Mouse (Mus musculus): ENCODE data around the gene Olfr1229.

The Olfr1229 gene

DNA sequence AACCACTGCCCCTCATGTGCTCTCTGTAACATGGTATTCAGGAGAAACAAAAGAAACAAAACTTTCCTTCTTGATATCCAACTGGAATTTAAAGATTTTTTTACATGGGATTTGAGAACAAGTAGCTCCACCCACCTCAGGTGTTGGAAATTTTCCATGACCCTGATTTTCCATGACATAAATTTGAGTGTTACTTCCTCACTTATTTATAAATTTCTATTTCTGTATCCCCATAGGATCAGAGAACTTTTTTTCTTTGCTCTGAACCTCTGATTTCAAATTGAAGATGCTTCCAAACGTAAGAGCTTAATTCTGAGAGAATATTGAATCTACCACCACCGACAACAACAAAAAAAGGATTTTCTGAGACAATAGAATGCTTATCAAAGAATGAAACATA is at the start of gene Olfr1229:
Gene Olfr1229 (minus strand): TSS at position 101 of the 400 bp plus-strand sequence.
- no peak for DNase-seq (ENCODE audit: inconsistent ontology term)

DNA sequence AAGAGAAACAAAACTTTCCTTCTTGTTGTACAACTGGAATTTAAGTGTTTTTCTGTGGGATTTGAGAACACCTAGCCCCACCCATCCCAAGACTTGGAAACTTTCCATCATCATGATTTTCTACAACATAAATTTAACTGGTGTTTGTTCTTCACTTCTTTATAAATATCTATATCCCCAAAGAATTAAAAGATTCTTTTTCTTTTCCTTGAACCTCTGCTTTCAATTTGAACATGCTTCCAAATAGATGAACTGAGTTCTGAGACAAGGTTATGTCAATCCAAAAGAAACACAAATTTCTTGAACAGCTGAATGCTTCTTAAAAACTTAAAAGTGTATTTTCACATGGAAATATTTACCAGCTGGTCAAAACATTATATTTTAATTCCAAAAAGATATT is 41.8 kb upstream of the Olfr1229 start, which contains the start of gene Olfr1232:
Gene Olfr1232 (minus strand): TSS at position 101 of the 400 bp plus-strand sequence.
- no peak for DNase-seq (ENCODE audit: inconsistent ontology term)

- no peak for DNase-seq (ENCODE audit: inconsistent ontology term)
These were observed 19.2 kb upstream of the Olfr1229 start, which contains the start of gene Olfr1231 for GRCm38 (mm10) chr2:89306974-89307373. TSS of gene Olfr1231 (minus strand) at chr2:89307074.

DNA sequence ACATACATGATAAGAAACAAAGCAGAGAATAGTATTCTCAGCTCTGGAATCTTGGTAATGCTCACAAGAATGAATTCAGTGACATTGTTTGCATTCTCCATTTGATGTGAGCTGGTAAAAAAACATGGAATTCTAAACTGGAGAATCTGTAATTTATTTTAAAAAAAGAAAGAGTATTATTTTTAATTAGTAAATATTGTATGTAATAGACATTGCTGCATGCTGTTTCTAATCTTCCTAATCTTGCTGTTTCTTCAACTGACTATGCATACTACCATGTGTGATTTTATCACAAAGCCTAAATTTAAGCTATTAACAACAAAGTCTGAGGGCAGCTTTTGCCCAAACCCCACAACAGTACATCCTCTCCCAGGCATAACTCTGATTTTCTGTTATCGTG is 9.4 kb upstream of the Olfr1229 start, which contains the start of gene Olfr1230:
Gene Olfr1230 (minus strand): TSS at position 101 of the 400 bp plus-strand sequence.
- no peak for DNase-seq (ENCODE audit: inconsistent ontology term)

DNA sequence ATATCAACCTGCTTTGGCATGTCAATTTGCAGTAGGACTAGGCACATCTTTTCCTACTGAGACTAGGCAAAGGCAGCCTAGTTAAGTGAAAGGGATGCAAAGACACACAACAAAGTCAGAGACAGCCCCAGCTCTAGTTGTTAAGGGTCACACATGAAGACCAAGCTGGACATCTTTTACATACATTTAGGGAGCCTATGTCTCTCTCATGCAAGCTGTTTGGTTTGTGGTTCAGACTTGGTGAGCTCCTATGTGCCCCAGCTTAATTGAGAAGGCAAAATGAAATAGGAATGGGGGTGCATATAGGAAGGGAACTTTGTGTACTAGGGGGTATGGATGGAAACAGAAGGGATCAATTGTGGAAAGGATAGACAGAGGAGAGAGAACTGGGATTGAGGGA is 33.9 kb downstream of the Olfr1229 start, which contains the start of gene Olfr1228:
Gene Olfr1228 (minus strand): TSS at position 101 of the 400 bp plus-strand sequence.
- DNase-seq (ENCODE audit: inconsistent ontology term) = no peak
